Mouse (Mus musculus) hindbrain, embryonic 12.5 days (tissue): ENCODE results near the gene Rab3gap1. TPM values are rescaled to one million over a fixed set of nuclear protein-coding genes. Genes with fewer than 3 reads are reported as not detected.
A peak's percentile ranks its signal among the peaks of the same experiment; 100 is the strongest.

Source experiments
- ATAC-seq: fragments of 200-750 bp; cut with Nextera tagmentation; 2 replicates; pipeline ENCODE4 v1.8.0; 2017; ENCODE audit warnings: moderate TSS enrichment; ENCODE audit not compliant: low FRiP score
- H3K27ac ChIP-seq: fragments of 300-500 bp; sonication (generic); 2 replicates; pipeline ENCODE4 v1.5.1; 2016; ENCODE audit warnings: mild to moderate bottlenecking
- H3K27me3 ChIP-seq: fragments of 300-500 bp; sonication (generic); 2 replicates; pipeline ENCODE4 v1.6.1; 2016; ENCODE audit warnings: mild to moderate bottlenecking
- H3K36me3 ChIP-seq: fragments of 300-500 bp; sonication (generic); 2 replicates; pipeline ENCODE4 v1.6.1; 2016; ENCODE audit warnings: mild to moderate bottlenecking
- H3K4me1 ChIP-seq: fragments of 300-500 bp; sonication (generic); 2 replicates; pipeline ENCODE4 v1.6.1; 2016
- H3K4me2 ChIP-seq: fragments of 300-500 bp; sonication (generic); replicated peaks from 2 replicates; pipeline ENCODE4 v1.6.1; 2016; ENCODE audit warnings: mild to moderate bottlenecking
- H3K4me3 ChIP-seq: fragments of 300-500 bp; sonication (generic); 2 replicates; pipeline ENCODE4 v1.5.1; 2016; ENCODE audit warnings: mild to moderate bottlenecking
- H3K9ac ChIP-seq: fragments of 300-500 bp; sonication (generic); 2 replicates; pipeline ENCODE4 v1.6.1; 2016; ENCODE audit warnings: mild to moderate bottlenecking, moderate library complexity
- H3K9me3 ChIP-seq: fragments of 300-500 bp; sonication (generic); replicated peaks from 2 replicates; pipeline ENCODE4 v1.6.1; 2016; ENCODE audit warnings: mild to moderate bottlenecking
- WGBS: fragments of 180-500 bp; shearing (Covaris S2); methylation state at CpG from one replicate; pipeline ENCODE4 v1.1.7; 2016; 5-methylcytosine and 5-hydroxymethylcytosine counted together
- polyA plus RNA-seq: library from polyadenylated mRNA; unstranded; fragments of >200 nt; fragmentation: Nextera tagmentation; extraction: Ambion mirVana; gene quantifications from 2 replicates; pipeline ENCODE4 v1.2.1, GENCODE M21; 2016

The Rab3gap1 gene
- polyA plus RNA-seq, 1 experiment from 2014 or later: 21.2 TPM

GRCm38 (mm10) chr1:127989876-127990731, 121.5 kb downstream of the Rab3gap1 start:
- Histone ChIP-seq H3K9ac (no peak overlapping the region), H3K27me3 (no peaks in the 10 kb centered on the region), H3K4me1 (peaks cover 10% of the 10 kb centered on the region; the same call in 1 of the 2 replicates), H3K36me3 (0 out of 2 replicates have a peak, but pooled peaks cover 4% of the 10 kb centered on the region), H3K27ac (peak overlapping the region; percentile 57), H3K4me2 (peak overlapping the region; percentile 17; the same call in 1 of the 2 replicates), H3K9me3 (no peaks in the 10 kb centered on the region), H3K4me3 (no peak overlapping the region)
- peak; percentile 79 for ATAC-seq
- 47% methylated on average over 9 of the region's 9 CpGs for WGBS

Other genes with a start within 250 kb of the Rab3gap1 start
- 40.4 and 45.0 TPM in 2 replicates for gene Tmem163, start 189.2 kb upstream of the Rab3gap1 start, polyA plus RNA-seq
- 0.10 and 0.26 TPM in 2 replicates for gene Acmsd, start 139.4 kb upstream of the Rab3gap1 start, polyA plus RNA-seq
- gene Ccnt2, start 94.6 kb upstream of the Rab3gap1 start, polyA plus RNA-seq: 116 and 117 TPM in 2 replicates
- 0.54 and 1.3 TPM in 2 replicates for gene Map3k19, start 13.7 kb upstream of the Rab3gap1 start, polyA plus RNA-seq
- 9.2 TPM in 2 replicates for gene Zranb3, start 234.3 kb downstream of the Rab3gap1 start, polyA plus RNA-seq
- gene R3hdm1, start 234.5 kb downstream of the Rab3gap1 start, polyA plus RNA-seq: 97.1 and 102 TPM in 2 replicates